Mouse (Mus musculus): ENCODE data around the gene Rspry1.

DNA sequence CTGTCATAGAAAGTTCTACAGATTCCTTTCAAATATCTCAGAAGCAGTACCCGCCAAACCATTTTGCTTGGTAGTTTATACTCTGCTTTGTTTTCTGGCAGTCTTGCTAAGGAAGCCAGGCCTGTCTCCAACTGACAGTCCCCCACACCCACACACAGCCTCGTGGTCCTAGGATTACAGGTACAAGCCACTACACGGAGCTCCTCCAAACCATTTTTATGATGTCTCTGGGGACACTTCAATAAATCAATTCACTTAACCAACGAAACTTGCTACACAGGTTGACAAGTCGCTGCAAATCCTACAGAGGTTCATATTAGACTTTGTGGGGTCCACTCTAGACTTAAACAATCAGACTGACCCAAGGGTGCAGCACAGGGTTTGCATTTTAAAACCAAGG, 1.3 kb upstream of the Rspry1 start:
- TF ChIP-seq POLR2A (IDR thresholded peaks at IDR 0.05; ENCODE audit: low read depth, low read length) (no peak), CTCF (conservative IDR thresholded peaks at IDR 0.05; ENCODE audit: insufficient read depth, insufficient read length, low read depth, low read length) (no peak)
